Mouse (Mus musculus) MEL (cell line): ENCODE data around the gene Mrtfb. TPM values are rescaled to one million over a fixed set of nuclear protein-coding genes. Genes with fewer than 3 reads are reported as not detected.

Experiments
- DNase-seq: peaks from one replicate; pipeline ENCODE4 v3.0.0; 2011; ENCODE audit warnings: low read depth, low spot score
- H3K27ac ChIP-seq: 2 replicates; pipeline ENCODE4 v1.5.1; 2012; ENCODE audit warnings: low read depth, mild to moderate bottlenecking, control low read depth, low read length, moderate library complexity; ENCODE audit not compliant: control insufficient read depth
- H3K27me3 ChIP-seq, 2 experiments: fragments of 150-350 bp in 1 of 2; sonication (generic) in 1 of 2; 2 replicates each; pipeline ENCODE4 v1.6.1; 2012; ENCODE audit warnings: low read length in 2 of 2, mild to moderate bottlenecking in 2 of 2, improper control_type of control experiment in 1 of 2, moderate library complexity in 1 of 2; ENCODE audit not compliant: insufficient read depth in 2 of 2, control insufficient read depth in 1 of 2
- H3K36me3 ChIP-seq, 2 experiments: 2 replicates each; pipeline ENCODE4 v1.6.1; 2012 to 2014; ENCODE audit warnings: low read length in 2 of 2, improper control_type of control experiment in 1 of 2, inconsistent platforms in 1 of 2, mild to moderate bottlenecking in 1 of 2; ENCODE audit not compliant: insufficient read depth in 2 of 2, control insufficient read depth in 1 of 2
- H3K4me1 ChIP-seq, 2 experiments: fragments of 150-350 bp in 1 of 2; sonication (generic) in 1 of 2; 2 replicates each; pipeline ENCODE4 v1.6.1; 2012; ENCODE audit warnings: low read length in 2 of 2, improper control_type of control experiment in 1 of 2, mild to moderate bottlenecking in 1 of 2; ENCODE audit not compliant: insufficient read depth in 2 of 2, control insufficient read depth in 1 of 2
- H3K4me3 ChIP-seq, 2 experiments: fragments of 150-350 bp in 1 of 2; sonication (generic) in 1 of 2; 2 replicates each; pipeline ENCODE4 v1.5.1; 2012; ENCODE audit warnings: low read depth in 2 of 2, low read length in 2 of 2, mild to moderate bottlenecking in 2 of 2, moderate library complexity in 2 of 2, control low read depth in 1 of 2, improper control_type of control experiment in 1 of 2; ENCODE audit not compliant: control insufficient read depth in 1 of 2, insufficient read depth in 1 of 2
- H3K79me2 ChIP-seq: 2 replicates; pipeline ENCODE4 v1.6.1; 2012; ENCODE audit warnings: mild to moderate bottlenecking, low read length, moderate library complexity; ENCODE audit not compliant: control insufficient read depth, poor library complexity, insufficient read depth
- H3K9ac ChIP-seq: 2 replicates; pipeline ENCODE4 v1.6.1; 2012; ENCODE audit warnings: low read depth, mild to moderate bottlenecking, control low read depth, low read length, moderate library complexity; ENCODE audit not compliant: control insufficient read depth, poor library complexity, severe bottlenecking
- H3K9me3 ChIP-seq: fragments of 150-350 bp; sonication (generic); replicated peaks from 2 replicates; pipeline ENCODE4 v1.6.1; 2012; ENCODE audit warnings: mild to moderate bottlenecking, low read length, improper control_type of control experiment, moderate library complexity; ENCODE audit not compliant: insufficient read depth
- BHLHE40 ChIP-seq: IDR thresholded peaks from 2 replicates; pipeline ENCODE4 v1.6.1; 2012; ENCODE audit warnings: low read depth, mild to moderate bottlenecking, inconsistent platforms, low read length, improper control_type of control experiment, borderline replicate concordance
- CHD2 ChIP-seq: IDR thresholded peaks from 2 replicates; pipeline ENCODE4 v1.6.1; 2011; ENCODE audit warnings: low read length, improper control_type of control experiment
- CTCF ChIP-seq, 3 experiments: IDR thresholded peaks in 2 of 3; conservative IDR thresholded peaks in 1 of 3; 2 replicates each; pipeline ENCODE4 v1.5.1; 2011 to 2012; ENCODE audit warnings: low read length in 3 of 3, low read depth in 2 of 3, mild to moderate bottlenecking in 2 of 3, improper control_type of control experiment in 1 of 3, inconsistent platforms in 1 of 3, mixed read lengths in 1 of 3, moderate library complexity in 1 of 3; ENCODE audit not compliant: control insufficient read depth in 1 of 3, insufficient read depth in 1 of 3, poor library complexity in 1 of 3, severe bottlenecking in 1 of 3
- E2F4 ChIP-seq: IDR thresholded peaks from 2 replicates; pipeline ENCODE4 v1.6.1; 2011; ENCODE audit warnings: low read depth, low read length, improper control_type of control experiment, borderline replicate concordance
- ELF1 ChIP-seq: IDR thresholded peaks from 2 replicates; pipeline ENCODE4 v1.6.1; 2014; ENCODE audit warnings: low read depth, mild to moderate bottlenecking, inconsistent platforms, low read length, improper control_type of control experiment, moderate library complexity
- EP300 ChIP-seq, 2 experiments: IDR thresholded peaks; 2 replicates each; pipeline ENCODE4 v1.6.1; 2011; ENCODE audit warnings: improper control_type of control experiment in 2 of 2, low read length in 2 of 2, low read depth in 1 of 2, mild to moderate bottlenecking in 1 of 2
- GATA1 ChIP-seq: IDR thresholded peaks from 2 replicates; pipeline ENCODE4 v1.6.1; 2011; ENCODE audit warnings: low read depth, low read length, improper control_type of control experiment
- HCFC1 ChIP-seq: IDR thresholded peaks from 2 replicates; pipeline ENCODE4 v1.6.1; 2012; ENCODE audit warnings: low read depth, mild to moderate bottlenecking, inconsistent platforms, low read length, improper control_type of control experiment, moderate library complexity
- KAT2A ChIP-seq: conservative IDR thresholded peaks from 2 replicates; pipeline ENCODE4 v1.6.1; 2012; ENCODE audit warnings: low read depth, low read length, improper control_type of control experiment, inconsistent platforms
- MAZ ChIP-seq: IDR thresholded peaks from 2 replicates; pipeline ENCODE4 v1.6.1; 2012; ENCODE audit warnings: low read depth, mild to moderate bottlenecking, inconsistent platforms, low read length, improper control_type of control experiment
- MEF2A ChIP-seq: IDR thresholded peaks from 2 replicates; pipeline ENCODE4 v1.6.1; 2014; ENCODE audit warnings: low read depth, mild to moderate bottlenecking, inconsistent platforms, low read length, improper control_type of control experiment; ENCODE audit not compliant: poor library complexity, insufficient replicate concordance, severe bottlenecking; ENCODE audit errors: extremely low read depth
- MXI1 ChIP-seq: IDR thresholded peaks from 2 replicates; pipeline ENCODE4 v1.6.1; 2011; ENCODE audit warnings: mild to moderate bottlenecking, low read depth, low read length, improper control_type of control experiment
- MYB ChIP-seq: IDR thresholded peaks from 2 replicates; pipeline ENCODE4 v1.6.1; 2011; ENCODE audit warnings: mild to moderate bottlenecking, low read depth, low read length, improper control_type of control experiment
- MYC ChIP-seq: IDR thresholded peaks from 2 replicates; pipeline ENCODE4 v1.6.1; 2011; ENCODE audit warnings: low read depth, mild to moderate bottlenecking, low read length, improper control_type of control experiment, moderate library complexity
- NRF1 ChIP-seq: IDR thresholded peaks from 2 replicates; pipeline ENCODE4 v1.6.1; 2014; ENCODE audit warnings: low read depth, mild to moderate bottlenecking, inconsistent platforms, low read length, improper control_type of control experiment, moderate library complexity; ENCODE audit not compliant: poor library complexity, insufficient read depth, severe bottlenecking
- POLR2AphosphoS2 ChIP-seq: IDR thresholded peaks from 2 replicates; pipeline ENCODE4 v1.6.1; 2011; ENCODE audit warnings: low read length, improper control_type of control experiment
- POLR2AphosphoS5 ChIP-seq: IDR thresholded peaks from 2 replicates; pipeline ENCODE4 v1.6.1; 2012; ENCODE audit warnings: low read depth, borderline replicate concordance, mild to moderate bottlenecking, inconsistent platforms, low read length, moderate library complexity, mixed read lengths
- RAD21 ChIP-seq: IDR thresholded peaks from 2 replicates; pipeline ENCODE4 v1.6.1; 2011; ENCODE audit warnings: mild to moderate bottlenecking, low read depth, low read length, improper control_type of control experiment
- RCOR1 ChIP-seq: IDR thresholded peaks from 2 replicates; pipeline ENCODE4 v1.6.1; 2012; ENCODE audit warnings: low read depth, mild to moderate bottlenecking, inconsistent platforms, low read length, improper control_type of control experiment
- SMC3 ChIP-seq: IDR thresholded peaks from 2 replicates; pipeline ENCODE4 v1.6.1; 2011; ENCODE audit warnings: low read depth, low read length, improper control_type of control experiment
- TAL1 ChIP-seq: IDR thresholded peaks from 2 replicates; pipeline ENCODE4 v1.6.1; 2012; ENCODE audit warnings: mild to moderate bottlenecking, inconsistent platforms, low read length, moderate library complexity, mixed read lengths
- TBP ChIP-seq: IDR thresholded peaks from 2 replicates; pipeline ENCODE4 v1.8.0; 2011; ENCODE audit warnings: low read depth, low read length, improper control_type of control experiment
- TCF12 ChIP-seq: IDR thresholded peaks from 2 replicates; pipeline ENCODE4 v1.6.1; 2014; ENCODE audit warnings: low read depth, mild to moderate bottlenecking, inconsistent platforms, low read length, improper control_type of control experiment, moderate library complexity
- UBTF ChIP-seq: IDR thresholded peaks from 2 replicates; pipeline ENCODE4 v1.6.1; 2012; ENCODE audit warnings: low read depth, mild to moderate bottlenecking, inconsistent platforms, low read length, improper control_type of control experiment, moderate library complexity, borderline replicate concordance; ENCODE audit not compliant: insufficient read depth
- ZC3H11A ChIP-seq: IDR thresholded peaks from 2 replicates; pipeline ENCODE4 v1.6.1; 2012; ENCODE audit warnings: low read depth, mild to moderate bottlenecking, inconsistent platforms, low read length, improper control_type of control experiment
- ZKSCAN1 ChIP-seq: IDR thresholded peaks from 2 replicates; pipeline ENCODE4 v1.6.1; 2012; ENCODE audit warnings: low read depth, mild to moderate bottlenecking, inconsistent platforms, low read length, improper control_type of control experiment, moderate library complexity
- ZMIZ1 ChIP-seq: IDR thresholded peaks from 2 replicates; pipeline ENCODE4 v1.6.1; 2012; ENCODE audit warnings: low read depth, mild to moderate bottlenecking, inconsistent platforms, low read length, improper control_type of control experiment, moderate library complexity
- ZNF384 ChIP-seq: IDR thresholded peaks from 2 replicates; pipeline ENCODE4 v1.6.1; 2012; ENCODE audit warnings: low read depth, mild to moderate bottlenecking, inconsistent platforms, low read length, improper control_type of control experiment
- polyA plus RNA-seq, 2 experiments: library from polyadenylated mRNA; stranded (reverse) in 1 of 2; unstranded in 1 of 2; fragments of >175 nt in 1 of 2; fragments of >200 nt in 1 of 2; gene quantifications; 2 replicates each; pipeline versions ENCODE4 v1.2.1 to v1.2.4; 2012; ENCODE audit warnings: low replicate concordance in 2 of 2, low read depth in 1 of 2; ENCODE audit not compliant: insufficient read length in 2 of 2, insufficient read depth in 1 of 2, missing spikeins in 1 of 2
- total RNA-seq: library from RNA; depleted of rRNA; stranded (reverse); fragments of 300-350 nt; gene quantifications from 2 replicates; pipeline ENCODE4 v1.2.3, GENCODE M21; 2012

Gene Mrtfb
- total and polyA plus RNA-seq, 3 experiments = 2.7 to 6.6 TPM; not detected in 1

GRCm38 (mm10) chr16:13216116-13216952, 39.9 kb upstream of the Mrtfb start:
- H3K4me1 ChIP-seq = no peaks in the 10 kb centered on the region
- H3K4me3 ChIP-seq = no peak overlapping the region
- no peaks in the 10 kb centered on the region for H3K79me2 ChIP-seq
- DNase-seq = no peak
- H3K27me3 ChIP-seq = peaks cover 0 to 4% of the 10 kb centered on the region in 2 experiments; a peak in 2 of 4 replicates
- H3K27ac ChIP-seq = no peak overlapping the region
- TF ChIP-seq GATA1 (no peak), SMC3 (no peak), MAZ (no peak), EP300 (IDR thresholded peaks at IDR 0.05; ENCODE audit: low read depth in 1 of 2, low read length in 2 of 2) (no peak), ZMIZ1 (no peak), HCFC1 (no peak), ZNF384 (no peak), TAL1 (no peak), MYC (no peak), CTCF (IDR thresholded peaks at IDR 0.05 in 2 of 3, conservative IDR thresholded peaks at IDR 0.05 in 1 of 3; ENCODE audit: control insufficient read depth in 1 of 3, insufficient read depth in 1 of 3, low read depth in 2 of 3, low read length in 3 of 3, poor library complexity in 1 of 3, severe bottlenecking in 1 of 3) (no peak; a peak in 1 of 6 replicates), ZC3H11A (no peak), POLR2AphosphoS5 (no peak), UBTF (no peak), KAT2A (no peak), ZKSCAN1 (no peak), TCF12 (no peak), RAD21 (no peak), RCOR1 (no peak), MYB (no peak)
- H3K9me3 ChIP-seq = no peaks in the 10 kb centered on the region
- no peak overlapping the region for H3K9ac ChIP-seq
- no peaks in the 10 kb centered on the region for H3K36me3 ChIP-seq

GRCm38 (mm10) chr16:13217951-13218350, 38.3 kb upstream of the Mrtfb start:
- Histone ChIP-seq H3K27me3 (peaks cover 0 to 4% of the 10 kb centered on the region in 2 experiments; a peak in 2 of 4 replicates), H3K9ac (no peak overlapping the region), H3K4me3 (no peak overlapping the region), H3K79me2 (no peaks in the 10 kb centered on the region), H3K9me3 (no peaks in the 10 kb centered on the region), H3K4me1 (no peaks in the 10 kb centered on the region), H3K36me3 (no peaks in the 10 kb centered on the region), H3K27ac (no peak overlapping the region)
- TF ChIP-seq ZMIZ1 = no peak
- no peak for TF ChIP-seq ZNF384
- no peak for TF ChIP-seq ELF1
- TF ChIP-seq RCOR1 = no peak
- no peak for TF ChIP-seq POLR2AphosphoS2
- no peak for TF ChIP-seq KAT2A
- TF ChIP-seq E2F4 = no peak
- no peak for TF ChIP-seq NRF1
- TF ChIP-seq CHD2 = no peak
- no peak for TF ChIP-seq TBP
- no peak for TF ChIP-seq TCF12
- TF ChIP-seq MEF2A = no peak
- TF ChIP-seq MXI1 = no peak
- no peak for TF ChIP-seq RAD21
- no peak for TF ChIP-seq BHLHE40
- no peak for DNase-seq
